Mouse (Mus musculus) limb, embryonic 11.5 days (tissue): ENCODE results near the gene Sst. TPM values are rescaled to one million over a fixed set of nuclear protein-coding genes. Genes with fewer than 3 reads are reported as not detected.

Experiments used
- ATAC-seq: fragments of 200-750 bp; cut with Nextera tagmentation; 2 replicates; pipeline ENCODE4 v1.8.0; 2017; ENCODE audit warnings: low read depth; ENCODE audit not compliant: insufficient number of reproducible peaks, low FRiP score, low TSS enrichment
- DNase-seq: peaks from one replicate; pipeline ENCODE4 v3.0.0-alpha.2; 2015; ENCODE audit warnings: low spot score
- H3K27ac ChIP-seq: fragments of 300-500 bp; sonication (generic); replicated peaks from 2 replicates; pipeline ENCODE4 v1.5.1; 2014; ENCODE audit warnings: low read depth, mild to moderate bottlenecking, low read length
- H3K27me3 ChIP-seq: fragments of 300-500 bp; sonication (generic); 2 replicates; pipeline ENCODE4 v1.6.1; 2014; ENCODE audit warnings: mild to moderate bottlenecking, low read length, mixed read lengths; ENCODE audit not compliant: control insufficient read depth, insufficient read depth
- H3K36me3 ChIP-seq: fragments of 300-500 bp; sonication (generic); 2 replicates; pipeline ENCODE4 v1.6.1; 2014; ENCODE audit warnings: mild to moderate bottlenecking, low read length, moderate library complexity, mixed read lengths; ENCODE audit not compliant: control insufficient read depth, insufficient read depth
- H3K4me1 ChIP-seq: fragments of 300-500 bp; sonication (generic); 2 replicates; pipeline ENCODE4 v1.6.1; 2014; ENCODE audit warnings: low read length, mixed read lengths; ENCODE audit not compliant: control insufficient read depth, insufficient read depth
- H3K4me2 ChIP-seq: fragments of 300-500 bp; sonication (generic); 2 replicates; pipeline ENCODE4 v1.6.1; 2014; ENCODE audit warnings: low read depth, mild to moderate bottlenecking, moderate library complexity; ENCODE audit not compliant: severe bottlenecking
- H3K4me3 ChIP-seq: fragments of 300-500 bp; sonication (generic); 2 replicates; pipeline ENCODE4 v1.5.1; 2014; ENCODE audit warnings: low read depth, low read length
- H3K9ac ChIP-seq: fragments of 300-500 bp; sonication (generic); 2 replicates; pipeline ENCODE4 v1.6.1; 2014; ENCODE audit warnings: mild to moderate bottlenecking, low read length
- H3K9me3 ChIP-seq: fragments of 300-500 bp; sonication (generic); 2 replicates; pipeline ENCODE4 v1.6.1; 2016; ENCODE audit warnings: low read length; ENCODE audit not compliant: control insufficient read depth
- WGBS: fragments of 180-500 bp; shearing (Covaris S2); extraction: QIAGEN DNeasy Blood & Tissue Kit; methylation state at CpG from one replicate; pipeline ENCODE4 v1.1.7; 2014; 5-methylcytosine and 5-hydroxymethylcytosine counted together
- polyA plus RNA-seq: library from polyadenylated mRNA; unstranded; fragments of >200 nt; fragmentation: Nextera tagmentation; extraction: Ambion mirVana; gene quantifications from 2 replicates; pipeline ENCODE4 v1.2.1, GENCODE M21; 2014

Gene Sst
- 2.1 and 3.7 TPM in 2 replicates for polyA plus RNA-seq

DNA sequence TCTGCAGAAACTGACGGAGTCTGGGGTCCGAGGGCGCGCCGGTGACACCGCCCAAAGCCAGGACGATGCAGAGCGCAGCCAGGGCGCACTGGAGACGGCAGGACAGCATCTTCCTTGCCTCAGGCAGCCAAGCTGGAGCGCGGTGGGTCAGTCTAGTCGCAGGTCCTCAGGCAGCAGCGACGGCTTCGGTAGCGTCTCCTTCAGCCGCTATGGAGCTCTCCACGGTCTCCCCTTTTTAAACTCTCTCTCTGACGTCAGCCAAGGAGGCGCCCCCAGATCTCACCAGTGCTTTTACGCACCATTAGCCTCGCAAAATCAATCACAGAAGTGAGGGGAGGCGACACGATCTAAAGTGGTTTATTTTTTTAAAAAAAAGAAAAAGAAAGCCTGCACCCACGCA, at the start of gene Sst:
TSS of gene Sst (minus strand) at position 323 of the 400 bp plus-strand sequence.
- DNase-seq (peak; percentile 28), ATAC-seq (no peak)
- Histone ChIP-seq H3K27ac (no peak within 1 kb of the TSS), H3K4me3 (no peak within 1 kb of the TSS), H3K27me3 (peaks cover 20% of the 10 kb centered on the region), H3K4me1 (peaks cover 2% of the 10 kb centered on the region; the same call in 1 of the 2 replicates), H3K36me3 (no peaks in the 10 kb centered on the region), H3K9ac (no peak within 1 kb of the TSS), H3K9me3 (no peaks in the 10 kb centered on the region), H3K4me2 (no peak within 1 kb of the TSS)
- WGBS, result 5% methylated on average over 26 of the region's 26 CpGs

DNA sequence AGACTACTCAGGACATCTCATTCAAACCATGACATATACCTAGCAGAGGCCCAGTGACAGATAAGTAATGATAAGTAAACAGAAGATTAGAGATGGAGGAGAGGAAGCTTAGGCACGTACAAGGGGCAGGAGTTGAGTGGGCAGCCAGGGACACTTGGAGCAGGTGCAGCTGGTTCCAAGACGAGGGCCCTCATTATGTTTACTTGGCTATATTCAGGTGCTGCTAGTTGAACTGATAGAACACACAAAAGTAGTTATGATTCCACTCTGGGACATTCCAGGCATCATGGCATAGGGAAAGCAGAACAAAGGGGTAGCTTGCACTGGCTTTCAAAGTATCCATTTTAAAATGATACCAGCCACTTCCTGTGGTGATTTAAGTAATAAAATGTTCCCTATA, 43.6 kb upstream of the Sst start:
- Histone ChIP-seq H3K4me3 (no peak overlapping the region), H3K27ac (no peak overlapping the region), H3K9me3 (no peaks in the 10 kb centered on the region), H3K36me3 (no peaks in the 10 kb centered on the region), H3K4me1 (no peaks in the 10 kb centered on the region), H3K9ac (no peak overlapping the region), H3K4me2 (no peak overlapping the region), H3K27me3 (no peaks in the 10 kb centered on the region)
- DNase-seq (no peak), ATAC-seq (no peak)
- 77% methylated on average over 2 of the region's 2 CpGs for WGBS

GRCm38 (mm10) chr16:23932294-23932693, 41.5 kb upstream of the Sst start, which contains the start of gene Rtp2:
TSS of gene Rtp2 (minus strand) at chr16:23932394.
- Histone ChIP-seq H3K9me3 (no peaks in the 10 kb centered on the region), H3K27me3 (no peaks in the 10 kb centered on the region), H3K4me2 (no peak within 1 kb of the TSS), H3K4me1 (no peaks in the 10 kb centered on the region), H3K27ac (no peak within 1 kb of the TSS), H3K36me3 (no peaks in the 10 kb centered on the region), H3K9ac (no peak within 1 kb of the TSS), H3K4me3 (no peak within 1 kb of the TSS)
- DNase-seq (no peak), ATAC-seq (no peak)
- WGBS, result 86% methylated on average over 11 of the region's 11 CpGs

GRCm38 (mm10) chr16:23931275-23931674, 40.5 kb upstream of the Sst start:
- Histone ChIP-seq H3K4me2 (no peak overlapping the region), H3K9me3 (no peaks in the 10 kb centered on the region), H3K27me3 (no peaks in the 10 kb centered on the region), H3K9ac (no peak overlapping the region), H3K27ac (no peak overlapping the region), H3K36me3 (no peaks in the 10 kb centered on the region), H3K4me3 (no peak overlapping the region), H3K4me1 (no peaks in the 10 kb centered on the region)
- no peak for ATAC-seq
- WGBS, result 82% methylated on average over 18 of the region's 18 CpGs
- DNase-seq, result no peak

GRCm38 (mm10) chr16:23930426-23931073, 39.8 kb upstream of the Sst start:
- Histone ChIP-seq H3K4me3 (no peak overlapping the region), H3K9ac (no peak overlapping the region), H3K36me3 (no peaks in the 10 kb centered on the region), H3K9me3 (no peaks in the 10 kb centered on the region), H3K4me1 (no peaks in the 10 kb centered on the region), H3K27me3 (no peaks in the 10 kb centered on the region), H3K27ac (no peak overlapping the region), H3K4me2 (no peak overlapping the region)
- WGBS, result 87% methylated on average over 3 of the region's 3 CpGs
- ATAC-seq, result no peak
- DNase-seq, result no peak

DNA sequence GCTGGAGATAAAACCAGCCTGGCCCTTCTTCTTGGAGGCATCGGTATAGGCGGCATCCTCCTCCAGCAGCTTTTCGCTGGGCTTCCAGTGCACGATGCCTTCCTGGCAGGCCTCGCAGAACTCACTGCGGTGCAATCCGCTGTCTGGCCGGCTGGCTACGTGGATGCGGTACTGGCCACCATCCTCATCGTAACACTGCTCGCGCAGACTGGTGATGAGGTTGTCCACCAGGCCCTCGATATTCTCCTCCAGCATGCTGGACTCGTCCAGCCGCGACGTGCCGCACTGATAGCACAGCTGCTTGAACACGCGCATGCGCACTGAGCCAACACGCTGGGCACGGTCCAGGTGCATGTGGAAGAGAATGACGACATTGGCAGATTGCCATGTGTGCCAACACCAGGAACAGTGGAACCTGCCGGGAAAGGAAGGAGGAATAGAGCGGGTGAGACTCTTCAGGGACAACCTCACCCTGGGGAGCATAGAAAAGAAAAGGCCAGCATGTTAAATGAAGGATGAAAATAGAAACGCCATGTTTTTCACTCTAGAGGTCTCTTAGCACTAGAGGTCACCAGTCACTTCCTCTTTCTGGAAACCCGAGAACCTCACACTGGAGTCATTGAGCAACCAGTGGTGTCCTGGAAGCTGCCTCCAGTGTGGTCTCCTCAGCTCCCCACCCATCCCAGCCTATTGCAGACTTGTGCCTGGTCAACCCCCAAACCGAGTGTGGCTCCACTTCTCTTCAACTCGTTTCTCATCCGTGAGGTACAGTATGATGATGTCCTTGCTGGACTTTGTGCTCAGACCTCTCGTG, 36.8 kb upstream of the Sst start:
- WGBS, result 93% methylated on average over 33 of the region's 33 CpGs
- H3K9ac ChIP-seq, result no peak overlapping the region
- H3K9me3 ChIP-seq, result no peaks in the 10 kb centered on the region
- H3K4me3 ChIP-seq, result no peak overlapping the region
- no peak for DNase-seq
- no peak overlapping the region for H3K4me2 ChIP-seq
- no peak overlapping the region for H3K27ac ChIP-seq
- no peaks in the 10 kb centered on the region for H3K27me3 ChIP-seq
- H3K4me1 ChIP-seq, result no peaks in the 10 kb centered on the region
- ATAC-seq, result no peak
- H3K36me3 ChIP-seq, result no peaks in the 10 kb centered on the region

DNA sequence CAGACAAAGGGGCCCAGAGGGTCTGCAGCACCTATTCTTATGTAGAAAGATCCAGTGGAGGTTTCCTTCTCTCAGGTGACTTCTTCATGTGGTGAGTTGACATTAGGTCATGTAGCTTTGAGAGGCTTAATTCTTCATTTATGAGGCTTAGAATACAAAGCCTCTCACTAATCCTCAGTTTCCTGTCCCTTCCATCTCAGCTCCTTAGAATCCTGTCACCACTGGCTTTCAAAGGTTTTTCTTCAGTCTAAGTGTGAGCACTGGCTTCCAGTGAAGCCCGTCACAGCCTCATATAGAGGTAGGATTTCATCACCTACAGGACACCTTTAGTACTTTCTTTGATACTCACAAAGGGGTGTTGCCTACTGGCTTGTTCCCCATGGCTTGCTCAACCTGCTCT, 32.1 kb upstream of the Sst start:
- Histone ChIP-seq H3K4me2 (no peak overlapping the region), H3K9ac (no peak overlapping the region), H3K4me3 (no peak overlapping the region), H3K27ac (no peak overlapping the region), H3K27me3 (no peaks in the 10 kb centered on the region), H3K9me3 (no peaks in the 10 kb centered on the region), H3K4me1 (no peaks in the 10 kb centered on the region), H3K36me3 (no peaks in the 10 kb centered on the region)
- 65% methylated on average over 1 of the region's 1 CpGs for WGBS
- DNase-seq, result no peak
- ATAC-seq, result no peak

- DNase-seq (no peak), ATAC-seq (no peak)
- Histone ChIP-seq H3K9me3 (no peaks in the 10 kb centered on the region), H3K9ac (no peak overlapping the region), H3K4me2 (no peak overlapping the region), H3K4me1 (no peaks in the 10 kb centered on the region), H3K27ac (no peak overlapping the region), H3K4me3 (no peak overlapping the region), H3K36me3 (no peaks in the 10 kb centered on the region), H3K27me3 (no peaks in the 10 kb centered on the region)
- 74% methylated on average over 5 of the region's 5 CpGs for WGBS
Measured at GRCm38 (mm10) chr16:23921697-23922096, 30.9 kb upstream of the Sst start.
